In the genomic region with DNA sequence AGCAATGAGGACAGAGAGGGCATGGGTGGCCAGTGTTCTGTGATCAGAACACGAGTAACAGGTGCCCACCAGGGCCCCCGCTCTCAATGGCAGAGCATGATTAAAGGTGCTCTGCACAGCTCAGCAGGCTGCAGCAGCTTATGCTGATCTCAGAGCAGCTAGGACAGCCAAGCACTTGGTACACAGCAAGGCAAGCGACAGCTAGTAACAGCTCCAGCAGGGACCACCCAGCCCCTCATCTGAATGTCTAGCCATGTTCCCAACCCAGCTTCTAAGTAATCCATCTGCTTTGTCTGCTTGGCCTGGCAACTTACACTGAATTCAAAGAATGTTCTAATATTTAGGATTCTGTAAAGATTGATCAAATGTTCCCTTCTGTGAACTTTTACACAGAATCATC, we compare ENCODE assay signal across 23 mouse cellular contexts. TPM values are rescaled to one million over a fixed set of nuclear protein-coding genes. Genes with fewer than 3 reads are reported as not detected.
DNase-seq lines count a peak whose midpoint lies in the region; ATAC-seq and TF ChIP-seq lines count a peak whose summit lies in the region.
"Had no signal": no experiment of that assay in that cellular context is flagged by ENCODE, and none has a peak within 500 bp of the region (broad histone marks: within the 10 kb centered on the region; RNA-seq: fewer than 3 reads in every experiment).

No protein-coding gene starts in this region.

- peaks cover 12% of the 10 kb centered on the region for H3K4me1 ChIP-seq in forebrain, embryonic 13.5 days
- H3K4me1 ChIP-seq in forebrain, embryonic 14.5 days (ENCODE audit: control insufficient read depth, insufficient read depth, low read length) = no peaks in the 10 kb centered on the region
- H3K4me1 ChIP-seq in forebrain, postnatal 0 days (ENCODE audit: insufficient read depth) = no peaks in the 10 kb centered on the region
- H3K4me1 ChIP-seq in forebrain, embryonic 11.5 days (replicated peaks; ENCODE audit: control insufficient read depth, insufficient read depth, low read length) = no peaks in the 10 kb centered on the region
- H3K4me1 ChIP-seq in intestine, embryonic 14.5 days (replicated peaks; ENCODE audit: control insufficient read depth, insufficient read depth, low read length) = no peaks in the 10 kb centered on the region
- no peaks in the 10 kb centered on the region for H3K4me1 ChIP-seq in intestine, embryonic 16.5 days (ENCODE audit: control insufficient read depth, insufficient read depth, low read length)
- H3K4me1 ChIP-seq: heart, embryonic 12.5 days; heart, embryonic 15.5 days had no signal

- no peak overlapping the region for H3K27ac ChIP-seq in forebrain, embryonic 13.5 days
- no peak overlapping the region for H3K27ac ChIP-seq in forebrain, embryonic 14.5 days (ENCODE audit: low read depth, low read length)
- peak overlapping the region; percentile 9 for H3K27ac ChIP-seq in forebrain, postnatal 0 days (ENCODE audit: low read depth, low read length)
- no peak overlapping the region for H3K27ac ChIP-seq in forebrain, embryonic 11.5 days (ENCODE audit: low read depth, low read length)
- H3K27ac ChIP-seq in intestine, embryonic 14.5 days (ENCODE audit: low read depth) = no peak overlapping the region
- H3K27ac ChIP-seq in intestine, embryonic 16.5 days (ENCODE audit: low read length) = no peak overlapping the region
- peak overlapping the region; percentile 30; the same call in 1 of the 2 replicates for H3K27ac ChIP-seq in left cerebral cortex, adult 2 months
- H3K27ac ChIP-seq: heart, embryonic 15.5 days; hindbrain, postnatal 0 days had no signal

- H3K4me3 ChIP-seq in forebrain, embryonic 13.5 days = no peak overlapping the region
- H3K4me3 ChIP-seq in forebrain, embryonic 14.5 days (ENCODE audit: low read depth, low read length) = no peak overlapping the region
- H3K4me3 ChIP-seq in forebrain, postnatal 0 days (ENCODE audit: low read depth, low read length) = no peak overlapping the region
- H3K4me3 ChIP-seq in forebrain, embryonic 11.5 days (ENCODE audit: low read depth, low read length) = no peak overlapping the region
- H3K4me3 ChIP-seq in intestine, embryonic 14.5 days (ENCODE audit: low read depth, low read length) = no peak overlapping the region
- no peak overlapping the region for H3K4me3 ChIP-seq in intestine, embryonic 16.5 days (ENCODE audit: low read length)
- no peak overlapping the region for H3K4me3 ChIP-seq in left cerebral cortex, adult 2 months
- H3K4me3 ChIP-seq: heart, embryonic 12.5 days; heart, embryonic 15.5 days had no signal

- H3K27me3 ChIP-seq in forebrain, embryonic 13.5 days = no peaks in the 10 kb centered on the region
- no peaks in the 10 kb centered on the region for H3K27me3 ChIP-seq in forebrain, embryonic 14.5 days (replicated peaks; ENCODE audit: control insufficient read depth, insufficient read depth, low read length)
- no peaks in the 10 kb centered on the region for H3K27me3 ChIP-seq in forebrain, postnatal 0 days (ENCODE audit: insufficient read depth, low read length)
- H3K27me3 ChIP-seq in forebrain, embryonic 11.5 days (ENCODE audit: control insufficient read depth, insufficient read depth, low read length) = no peaks in the 10 kb centered on the region
- no peaks in the 10 kb centered on the region for H3K27me3 ChIP-seq in intestine, embryonic 14.5 days (replicated peaks; ENCODE audit: control insufficient read depth, insufficient read depth, low read length)
- H3K27me3 ChIP-seq in intestine, embryonic 16.5 days (replicated peaks; ENCODE audit: control insufficient read depth, insufficient read depth, low read length) = no peaks in the 10 kb centered on the region
- H3K27me3 ChIP-seq: heart, embryonic 12.5 days; heart, embryonic 15.5 days had no signal

- no peak for TF ChIP-seq CTCF in forebrain, postnatal 0 days (IDR thresholded peaks at IDR 0.05; ENCODE audit: low read depth)
- no peak for TF ChIP-seq CTCF in left cerebral cortex, adult 2 months (IDR thresholded peaks at IDR 0.05)

- no peak for DNase-seq in forebrain, embryonic 14.5 days (ENCODE audit: low spot score)
- peak; percentile 47 for DNase-seq in forebrain, postnatal 0 days
- no peak for DNase-seq in forebrain, embryonic 11.5 days (ENCODE audit: low spot score)
- peak; percentile 18 for DNase-seq in intestine, embryonic 14.5 days (ENCODE audit: low spot score)
- no peak for DNase-seq in left cerebral cortex, adult 2 months (ENCODE audit: extremely low spot score in 1 of 2, low spot score in 2 of 2)
- no peak for DNase-seq in left cerebral cortex, postnatal 4 days
- DNase-seq: adrenal gland, adult 8-10 months; adrenal gland, postnatal 25 days; cerebellum, adult 18-20 months; cerebellum, adult 9-10 months; cerebellum, postnatal 14 days; gastrocnemius, postnatal 25 days; heart, adult 18-20 months; heart, postnatal 10 days; heart, postnatal 36 days; kidney, adult 11 months had no signal

- 0 out of 2 replicates have a peak, but pooled peaks cover 6% of the 10 kb centered on the region for H3K36me3 ChIP-seq in forebrain, embryonic 13.5 days (ENCODE audit: poor library complexity, severe bottlenecking)
- H3K36me3 ChIP-seq in forebrain, embryonic 14.5 days (ENCODE audit: control insufficient read depth, insufficient read depth, low read length) = no peaks in the 10 kb centered on the region
- H3K36me3 ChIP-seq in forebrain, postnatal 0 days (ENCODE audit: insufficient read depth) = peaks cover 12% of the 10 kb centered on the region
- no peaks in the 10 kb centered on the region for H3K36me3 ChIP-seq in forebrain, embryonic 11.5 days (ENCODE audit: control insufficient read depth, insufficient read depth, low read length)
- 0 out of 2 replicates have a peak, but pooled peaks cover 3% of the 10 kb centered on the region for H3K36me3 ChIP-seq in intestine, embryonic 14.5 days (ENCODE audit: control insufficient read depth, insufficient read depth, low read length)
- H3K36me3 ChIP-seq in intestine, embryonic 16.5 days (ENCODE audit: control insufficient read depth, insufficient read depth, low read length) = no peaks in the 10 kb centered on the region

- WGBS in forebrain, embryonic 13.5 days = 75% methylated on average over 3 of the region's 3 CpGs
- 75% methylated on average over 3 of the region's 3 CpGs for WGBS in forebrain, embryonic 14.5 days
- 64% methylated on average over 3 of the region's 3 CpGs for WGBS in forebrain, postnatal 0 days
- WGBS in forebrain, embryonic 11.5 days = 75% methylated on average over 3 of the region's 3 CpGs
- WGBS in intestine, embryonic 14.5 days = 77% methylated on average over 3 of the region's 3 CpGs
- 74% methylated on average over 3 of the region's 3 CpGs for WGBS in intestine, embryonic 16.5 days

- H3K9ac ChIP-seq in forebrain, embryonic 13.5 days = no peak overlapping the region
- no peak overlapping the region for H3K9ac ChIP-seq in forebrain, embryonic 14.5 days (ENCODE audit: low read length)
- no peak overlapping the region for H3K9ac ChIP-seq in forebrain, postnatal 0 days
- no peak overlapping the region for H3K9ac ChIP-seq in forebrain, embryonic 11.5 days (ENCODE audit: low read length)
- no peak overlapping the region for H3K9ac ChIP-seq in intestine, embryonic 14.5 days (ENCODE audit: low read length)
- no peak overlapping the region for H3K9ac ChIP-seq in intestine, embryonic 16.5 days (ENCODE audit: low read depth, low read length)
- H3K9ac ChIP-seq: heart, embryonic 12.5 days; heart, embryonic 15.5 days had no signal

- ATAC-seq in forebrain, embryonic 13.5 days = peak; percentile 48; the same call in 1 of the 2 replicates
- no peak for ATAC-seq in forebrain, embryonic 14.5 days
- peak; percentile 91 for ATAC-seq in forebrain, postnatal 0 days
- ATAC-seq in forebrain, embryonic 11.5 days (replicated peaks; ENCODE audit: low FRiP score) = no peak
- ATAC-seq in intestine, embryonic 14.5 days (replicated peaks; ENCODE audit: low FRiP score, low TSS enrichment, low read depth) = no peak
- ATAC-seq in intestine, embryonic 16.5 days = no peak
- ATAC-seq: activated CD4-positive, CD25-positive, alpha-beta regulatory T cell, adult 4 months; hindbrain, postnatal 0 days; inflammation-experienced regulatory T-cells, adult 6 months had no signal

- no peaks in the 10 kb centered on the region for H3K9me3 ChIP-seq in forebrain, embryonic 13.5 days (replicated peaks)
- H3K9me3 ChIP-seq in forebrain, embryonic 14.5 days (replicated peaks; ENCODE audit: control insufficient read depth, low read length) = no peaks in the 10 kb centered on the region
- no peaks in the 10 kb centered on the region for H3K9me3 ChIP-seq in forebrain, postnatal 0 days (ENCODE audit: low read length)
- no peaks in the 10 kb centered on the region for H3K9me3 ChIP-seq in forebrain, embryonic 11.5 days (ENCODE audit: control insufficient read depth, low read length)
- no peaks in the 10 kb centered on the region for H3K9me3 ChIP-seq in intestine, embryonic 14.5 days (ENCODE audit: control insufficient read depth, low read length)
- H3K9me3 ChIP-seq in intestine, embryonic 16.5 days (ENCODE audit: control insufficient read depth, low read length) = no peaks in the 10 kb centered on the region
- H3K9me3 ChIP-seq: heart, embryonic 12.5 days; heart, embryonic 15.5 days had no signal

- H3K4me2 ChIP-seq in forebrain, embryonic 13.5 days = no peak overlapping the region
- H3K4me2 ChIP-seq in forebrain, embryonic 14.5 days (ENCODE audit: low read length) = no peak overlapping the region
- no peak overlapping the region for H3K4me2 ChIP-seq in forebrain, postnatal 0 days (ENCODE audit: low read depth)
- no peak overlapping the region for H3K4me2 ChIP-seq in forebrain, embryonic 11.5 days (ENCODE audit: low read depth, low read length, severe bottlenecking)
- no peak overlapping the region for H3K4me2 ChIP-seq in intestine, embryonic 14.5 days (ENCODE audit: low read length)
- H3K4me2 ChIP-seq in intestine, embryonic 16.5 days (ENCODE audit: low read depth, low read length) = no peak overlapping the region
- H3K4me2 ChIP-seq: heart, embryonic 12.5 days; heart, embryonic 15.5 days had no signal

- intact Hi-C loops in left cerebral cortex, adult 2 months (cut with DNase I) = no loop called here
- intact Hi-C loops in left cerebral cortex, postnatal 4 days (cut with DNase I) = no loop called here

RNA-seq across cellular contexts. Expression of a gene that starts 15.8 kb away (rescaled TPM):
- 0.76 and 1.2 TPM in 2 replicates for polyA plus RNA-seq in forebrain, embryonic 13.5 days (2015; fragmentation: Nextera tagmentation; extraction: Ambion mirVana)
- 1.3 and 2.4 TPM in 2 replicates for polyA plus RNA-seq in forebrain, embryonic 14.5 days (2014; fragmentation: Nextera tagmentation; extraction: Ambion mirVana)
- 9.0 and 10.8 TPM in 2 replicates for total RNA-seq in forebrain, postnatal 0 days (2014; rRNA removed)
- 2.9 and 5.4 TPM in 2 replicates for polyA plus RNA-seq in forebrain, postnatal 0 days (2015; fragmentation: Nextera tagmentation; extraction: Ambion mirVana)
- 0.49 and 0.86 TPM in 2 replicates for polyA plus RNA-seq in forebrain, embryonic 11.5 days (2014; fragmentation: Nextera tagmentation; extraction: Ambion mirVana)
- polyA plus RNA-seq in intestine, embryonic 14.5 days (2014; fragmentation: Nextera tagmentation; extraction: Ambion mirVana) = 2.4 and 2.7 TPM in 2 replicates
- polyA plus RNA-seq in intestine, embryonic 16.5 days (2015; fragmentation: Nextera tagmentation; extraction: Ambion mirVana) = 1.9 and 2.1 TPM in 2 replicates
- total RNA-seq in left cerebral cortex, adult 2 months (2021) = 10 to 100 TPM; 27.0 to 28.2 TPM
- 10 to 100 TPM; 26.1 to 26.7 TPM for total RNA-seq in left cerebral cortex, postnatal 4 days (2021)

RNA-seq across cellular contexts. Expression of a gene that starts 37.2 kb away (rescaled TPM):
- polyA plus RNA-seq in forebrain, embryonic 13.5 days (2015; fragmentation: Nextera tagmentation; extraction: Ambion mirVana) = 29.6 and 30.8 TPM in 2 replicates
- 27.7 and 32.7 TPM in 2 replicates for polyA plus RNA-seq in forebrain, embryonic 14.5 days (2014; fragmentation: Nextera tagmentation; extraction: Ambion mirVana)
- 32.5 and 32.8 TPM in 2 replicates for total RNA-seq in forebrain, postnatal 0 days (2014; rRNA removed)
- polyA plus RNA-seq in forebrain, postnatal 0 days (2015; fragmentation: Nextera tagmentation; extraction: Ambion mirVana) = 9.6 and 11.7 TPM in 2 replicates
- 47.4 and 49.2 TPM in 2 replicates for polyA plus RNA-seq in forebrain, embryonic 11.5 days (2014; fragmentation: Nextera tagmentation; extraction: Ambion mirVana)
- 34.3 and 38.0 TPM in 2 replicates for polyA plus RNA-seq in intestine, embryonic 14.5 days (2014; fragmentation: Nextera tagmentation; extraction: Ambion mirVana)
- 15.5 and 17.9 TPM in 2 replicates for polyA plus RNA-seq in intestine, embryonic 16.5 days (2015; fragmentation: Nextera tagmentation; extraction: Ambion mirVana)
- 10 to 100 TPM; 36.7 to 37.7 TPM for total RNA-seq in left cerebral cortex, adult 2 months (2021)
- 10 to 100 TPM; 32.9 to 35.3 TPM for total RNA-seq in left cerebral cortex, postnatal 4 days (2021)

Comparison
In these comparisons a context has a peak if more than half of its experiments do, and no peak if none do; other contexts are left out.
1. ATAC-seq: peak in forebrain, embryonic 13.5 days (single experiment) and forebrain, postnatal 0 days (single experiment); none in forebrain, embryonic 14.5 days (single experiment), forebrain, embryonic 11.5 days (single experiment), intestine, embryonic 14.5 days (single experiment) and intestine, embryonic 16.5 days (single experiment).
2. H3K27ac ChIP-seq: peak in forebrain, postnatal 0 days (single experiment) and left cerebral cortex, adult 2 months (single experiment); none in forebrain, embryonic 13.5 days (single experiment), forebrain, embryonic 14.5 days (single experiment), forebrain, embryonic 11.5 days (single experiment), intestine, embryonic 14.5 days (single experiment) and intestine, embryonic 16.5 days (single experiment).
3. DNase-seq: peak in forebrain, postnatal 0 days (single experiment) and intestine, embryonic 14.5 days (single experiment); none in forebrain, embryonic 14.5 days (single experiment), forebrain, embryonic 11.5 days (single experiment), left cerebral cortex, adult 2 months (0 of 2) and left cerebral cortex, postnatal 4 days (single experiment).